Mouse (Mus musculus) adipocyte (in vitro differentiated cells): Measurements from ENCODE around the gene Rad23a.

Experiments
- DNase-seq: peaks from one replicate; pipeline ENCODE4 v3.0.0-alpha.2; 2016; ENCODE audit warnings: low spot score

The Rad23a gene

DNA sequence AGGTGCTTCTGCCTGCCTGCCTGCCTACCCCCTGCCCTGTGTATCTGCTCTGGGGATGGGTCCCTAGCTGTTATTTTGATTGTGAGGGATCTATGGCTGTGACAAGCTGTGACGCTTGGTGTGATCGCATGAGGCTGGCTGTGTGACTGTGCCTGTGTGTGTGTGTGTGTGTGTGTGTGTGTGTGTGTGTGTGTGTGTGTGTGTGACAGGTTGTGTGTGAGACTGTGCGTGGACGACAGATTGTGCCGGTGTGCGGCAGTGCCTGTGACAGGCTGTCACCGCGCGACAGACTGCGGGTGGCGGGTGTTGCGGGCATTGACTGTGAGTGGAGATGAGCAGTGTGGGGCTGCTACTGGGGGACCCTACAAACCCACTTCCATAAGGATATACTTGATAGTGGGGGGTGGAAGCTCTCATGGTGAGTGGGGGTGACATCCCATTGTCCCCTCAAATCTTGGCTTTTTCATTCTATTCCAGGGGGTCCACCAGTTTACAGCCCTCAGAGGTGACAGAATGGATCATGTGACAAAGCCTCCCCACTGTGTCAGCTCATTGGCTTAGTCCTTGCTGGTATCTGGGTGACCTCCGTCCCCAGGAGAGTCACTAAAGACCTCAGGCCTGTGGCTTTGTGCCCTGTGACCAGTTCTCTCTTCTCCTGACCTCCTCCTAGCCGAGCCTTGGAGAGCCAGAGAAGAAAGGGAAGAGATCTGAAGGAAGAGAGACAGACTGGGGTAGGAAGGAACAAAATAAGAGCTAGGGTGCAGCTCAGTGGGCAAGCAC is 52.8 kb downstream of the Rad23a start:
- peak; percentile 31 for DNase-seq

DNA sequence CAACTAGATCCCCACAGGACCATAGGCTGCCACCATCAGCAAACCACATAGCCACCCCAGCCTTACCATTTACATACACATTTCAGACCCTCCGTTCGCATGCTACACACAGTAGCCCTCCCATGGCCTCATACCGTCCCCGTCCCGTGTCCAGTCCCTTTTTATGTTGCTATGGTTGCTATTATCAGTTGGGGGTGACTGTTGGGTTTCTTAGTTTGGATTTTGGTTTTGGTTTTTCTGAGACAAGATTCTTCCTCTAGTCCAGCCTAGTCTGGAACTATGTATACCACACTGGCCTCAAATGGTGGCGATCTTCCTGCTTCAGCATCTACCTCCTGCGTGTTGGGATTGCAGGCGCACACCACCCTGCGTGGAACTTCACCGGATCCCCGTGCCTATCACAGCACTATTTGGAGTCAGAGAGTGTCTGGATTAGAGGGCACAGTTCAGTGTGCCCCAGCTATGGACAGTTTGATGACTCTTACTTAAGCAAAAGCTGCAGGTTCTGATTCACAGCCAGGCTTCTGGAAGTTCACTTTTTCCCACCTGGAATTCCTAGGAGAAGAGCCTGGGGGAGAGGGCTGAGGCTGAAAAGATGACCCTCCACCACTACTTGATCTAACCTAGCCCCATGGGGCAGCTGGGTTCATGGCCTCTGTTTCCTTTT is 53.5 kb downstream of the Rad23a start:
- DNase-seq: no peak

DNA sequence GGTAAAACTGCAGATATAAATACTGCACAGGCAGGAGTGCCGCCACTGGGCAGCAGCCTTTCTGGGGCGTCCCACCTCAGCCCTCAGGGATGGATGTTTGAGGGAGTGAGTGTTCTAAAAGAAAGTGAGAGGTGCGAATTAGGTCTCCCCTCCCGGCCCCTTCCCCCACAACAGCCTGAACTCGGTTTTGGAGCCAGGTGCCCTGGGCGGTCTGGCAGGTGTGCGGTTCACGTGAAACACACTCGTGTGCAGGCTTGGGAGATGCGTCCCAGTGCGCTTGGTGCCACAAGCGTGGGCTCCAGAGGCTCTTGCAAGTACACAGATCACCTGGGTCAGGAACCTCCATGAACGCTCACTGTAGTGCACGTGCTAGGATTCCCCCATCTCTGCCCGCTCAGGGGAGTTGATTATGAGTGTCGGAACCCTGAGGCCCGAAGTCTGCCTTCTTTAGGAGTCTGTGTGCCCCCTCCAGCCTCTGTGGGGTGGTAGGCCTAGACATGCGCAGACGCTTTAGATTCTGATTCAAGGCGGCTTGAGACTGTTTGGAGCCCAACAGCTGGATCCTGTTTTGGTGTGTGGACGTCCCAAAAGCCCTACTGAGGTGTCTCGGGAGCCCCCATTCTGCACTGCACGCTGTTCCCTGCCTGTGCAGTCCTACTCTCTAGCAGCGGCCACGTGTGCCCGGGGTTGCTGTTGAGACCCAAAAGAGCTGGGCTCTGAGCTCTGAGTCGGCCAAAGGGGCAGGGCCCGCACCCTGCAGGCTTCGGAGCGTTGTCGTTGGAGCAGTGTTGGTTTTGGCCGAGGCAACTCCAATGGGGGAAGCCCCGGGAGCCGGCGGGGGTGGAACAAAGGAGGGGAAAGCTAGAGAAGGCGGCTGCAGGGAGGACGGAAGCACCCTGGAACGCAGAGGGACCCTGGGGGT is 54.4 kb downstream of the Rad23a start:
- DNase-seq: no peak

DNA sequence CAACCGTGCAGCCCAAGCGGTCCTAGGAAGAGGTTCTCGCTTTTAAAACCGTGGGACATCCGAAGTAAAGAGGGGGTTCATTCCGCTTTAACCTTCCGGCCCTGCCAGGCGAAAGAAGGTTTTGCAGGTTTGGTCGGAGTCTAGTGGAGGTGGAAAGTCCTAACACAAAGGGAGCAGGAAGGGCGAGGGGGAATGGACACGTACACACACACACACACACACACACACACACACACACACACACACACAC is 55.0 kb downstream of the Rad23a start:
- no peak for DNase-seq

DNA sequence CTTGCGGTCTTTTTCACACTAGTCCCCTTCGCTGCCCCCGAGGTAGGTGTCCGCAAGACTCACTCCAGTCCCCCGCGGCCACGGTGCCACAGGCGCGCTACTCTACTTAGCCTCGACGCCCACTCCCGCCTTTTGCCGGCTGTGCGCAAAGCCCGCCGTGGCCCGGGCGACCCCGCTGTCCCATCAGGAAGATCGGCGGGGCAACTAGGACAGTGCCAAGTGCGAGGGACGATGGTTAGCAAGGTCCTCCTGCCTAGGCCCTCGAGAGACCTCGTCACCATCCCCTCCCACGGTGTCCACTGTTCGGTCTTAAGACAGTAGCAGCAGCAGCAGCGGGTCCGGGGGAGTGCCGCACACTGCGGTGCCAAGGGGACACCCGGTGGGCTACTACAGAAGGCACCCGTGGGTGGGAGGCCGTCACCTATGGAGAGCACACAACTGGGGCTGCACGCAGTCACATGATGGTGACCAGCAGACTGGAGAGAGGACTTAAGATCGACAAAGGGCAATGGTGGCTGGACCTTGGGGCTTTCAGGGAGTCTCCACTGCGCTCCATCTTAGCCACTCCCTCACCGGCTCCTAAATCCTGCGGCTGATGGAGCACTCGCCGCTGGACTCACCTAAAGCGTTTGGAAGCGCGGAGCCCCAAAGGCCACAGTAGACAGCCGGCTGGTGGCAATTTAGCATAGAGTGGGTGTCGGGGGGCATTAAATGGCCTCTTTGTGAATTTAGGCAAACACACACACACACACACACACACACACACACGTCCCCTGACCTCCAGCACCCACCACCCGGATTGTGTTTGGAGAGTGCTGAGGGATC is 55.6 kb downstream of the Rad23a start:
- DNase-seq: no peak
